Mouse (Mus musculus): ENCODE measurements at regions not wholly inside any gene's neighbourhood (a gene's known extent, or its start where the extent isn't known, plus 50 kb on each side); places are given as distances from the start of the nearest gene placed in this dataset.

GRCm38 (mm10) chr13:28878692-28879091, 74.8 kb downstream of the Sox4 start:
- TF ChIP-seq CTCF (IDR thresholded peaks at IDR 0.05; ENCODE audit: borderline replicate concordance, control insufficient read depth, extremely low read depth, insufficient read depth, low read length, poor library complexity) (no peak), POLR2A (IDR thresholded peaks at IDR 0.05; ENCODE audit: control insufficient read depth, extremely low read depth, insufficient read depth, low read length, poor library complexity) (no peak)

Data from thymus, adult 2 months (tissue).